Mouse (Mus musculus) mouse embryonic stem cell (cell line): ENCODE results near the gene Pex3.

Source experiments
- in situ Hi-C, 2 experiments: fragments of 300-500 bp; cut with MboI; formaldehyde crosslinking; loops; 1 replicate in 1 of 2; 3 replicates in 1 of 2; pipeline ENCODE4 v1.14.3; 2019 to 2020; ENCODE audit warnings: low sequenced_read_pairs in 2 of 2, low pct_unique_long_range_greater_than_20kb in 1 of 2, mixed read lengths in 1 of 2; ENCODE audit not compliant: unreplicated experiment in 1 of 2

The Pex3 gene

DNA sequence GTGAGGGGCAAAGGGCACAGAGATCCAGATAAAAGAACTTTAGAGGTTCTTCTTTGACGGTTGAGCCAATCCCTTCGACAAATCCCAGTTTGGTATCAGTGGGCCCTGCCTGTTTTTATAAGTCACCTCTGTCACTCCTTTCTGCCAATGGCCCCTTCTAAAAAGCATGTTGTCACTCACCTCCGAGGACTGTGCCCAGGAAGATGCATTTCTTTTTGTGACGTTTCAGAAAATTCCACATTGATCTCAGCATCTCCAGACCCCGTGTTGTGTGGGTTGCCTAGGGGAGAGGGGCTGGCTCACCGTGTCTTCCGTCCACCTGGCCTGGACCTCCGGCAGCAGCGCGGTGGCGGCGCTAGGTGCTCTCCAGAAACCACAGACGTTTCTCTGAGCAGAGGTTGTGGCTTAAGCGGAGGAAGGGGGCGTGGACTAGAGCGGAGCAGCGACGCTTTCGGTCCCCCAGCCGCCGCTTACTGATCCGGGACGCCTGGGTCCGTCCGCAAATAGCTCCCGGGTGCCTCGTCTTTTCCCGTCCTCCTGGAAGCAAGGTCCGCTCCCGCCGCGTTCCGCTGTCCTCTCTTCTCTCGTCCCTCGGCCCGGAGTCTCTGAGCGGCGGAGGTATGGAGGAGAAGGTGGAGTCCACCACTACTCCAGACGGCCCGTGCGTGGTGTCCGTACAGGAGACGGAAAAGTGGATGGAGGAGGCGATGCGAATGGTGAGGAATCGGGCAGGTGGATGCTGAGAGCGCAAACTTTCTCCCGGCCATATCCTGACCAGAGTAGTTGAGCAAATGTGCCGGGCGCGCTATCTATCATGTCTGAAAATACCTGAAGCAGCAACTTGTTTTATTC is at the start of gene Pex3, which contains the start of gene Adat2:
Gene Pex3 (minus strand): TSS at position 497 of the 852 bp plus-strand sequence.
Gene Adat2 (plus strand): TSS at position 249 of the 852 bp plus-strand sequence.
- in situ Hi-C loops = no loop called here

- in situ Hi-C loops = no loop called here
These were observed 48.0 kb upstream of the Pex3 start for GRCm38 (mm10) chr10:13600926-13601325.

- in situ Hi-C loops = no loop called here
These were observed 44.5 kb upstream of the Pex3 start for GRCm38 (mm10) chr10:13597491-13597890.

DNA sequence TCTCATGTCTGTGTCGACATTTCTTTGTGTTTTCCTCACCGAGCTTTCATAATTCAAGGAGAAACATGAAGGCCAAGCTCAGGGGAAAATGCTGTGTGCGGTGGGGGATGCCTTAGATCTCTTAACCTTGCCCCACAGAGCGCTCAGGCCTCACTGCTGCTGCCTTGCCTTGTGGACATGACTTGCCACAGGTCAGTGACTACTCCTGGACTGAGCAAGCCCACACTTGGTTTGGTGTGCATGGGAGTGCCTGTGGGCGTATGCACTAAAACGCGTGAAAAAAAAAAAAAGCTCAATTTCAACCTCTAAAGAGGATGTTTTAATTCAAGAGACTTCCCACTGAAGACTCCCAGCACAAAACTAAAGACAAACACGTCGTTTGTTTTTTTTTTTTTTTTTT is 43.9 kb upstream of the Pex3 start:
- in situ Hi-C loops = no loop called here

GRCm38 (mm10) chr10:13596073-13596472 is 43.1 kb upstream of the Pex3 start:
- in situ Hi-C loops = no loop called here

DNA sequence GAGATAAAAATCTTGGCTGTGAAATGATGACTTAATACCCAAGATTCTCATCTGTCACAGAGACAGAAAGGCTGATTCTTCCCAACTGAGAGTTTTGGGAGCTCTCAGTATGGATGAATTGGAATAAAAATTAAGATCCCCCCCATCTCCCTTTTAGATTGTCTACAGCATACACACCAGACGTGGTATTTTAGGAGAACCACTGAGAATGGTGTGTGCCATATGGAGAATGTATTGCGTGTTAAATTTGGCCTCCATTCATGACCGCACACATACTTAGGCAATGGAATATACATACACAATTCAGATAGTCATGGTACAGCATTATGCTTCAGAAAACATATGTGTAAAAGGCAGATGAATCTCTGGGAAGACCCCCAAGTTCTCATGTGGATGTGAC is 40.6 kb upstream of the Pex3 start:
- in situ Hi-C loops = no loop called here

DNA sequence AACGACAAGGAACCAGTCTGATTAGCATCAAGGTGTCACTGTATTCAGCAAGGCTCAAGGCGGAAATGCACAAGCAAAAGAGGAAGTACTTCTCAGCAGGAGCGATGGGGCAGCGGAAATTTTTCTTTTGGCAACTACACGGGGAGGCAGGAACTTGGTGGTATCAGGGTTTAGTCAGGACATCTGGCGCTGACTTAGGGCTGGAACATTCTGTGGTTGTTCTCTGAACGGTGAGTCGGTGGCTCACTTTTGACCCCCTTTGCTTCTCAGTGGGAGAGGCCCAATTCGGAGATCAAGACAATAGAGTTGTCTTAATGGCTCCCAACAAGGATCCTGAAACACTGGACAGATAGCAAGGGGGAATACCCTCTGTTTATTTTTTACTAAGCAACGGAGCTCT is 39.3 kb upstream of the Pex3 start:
- in situ Hi-C loops = no loop called here

GRCm38 (mm10) chr10:13587914-13588313 is 35.0 kb upstream of the Pex3 start:
- in situ Hi-C loops = no loop called here

- in situ Hi-C loops = no loop called here
These were observed 24.2 kb upstream of the Pex3 start for GRCm38 (mm10) chr10:13577123-13577522.

GRCm38 (mm10) chr10:13572410-13572809 is 19.5 kb upstream of the Pex3 start:
- in situ Hi-C loops = no loop called here

DNA sequence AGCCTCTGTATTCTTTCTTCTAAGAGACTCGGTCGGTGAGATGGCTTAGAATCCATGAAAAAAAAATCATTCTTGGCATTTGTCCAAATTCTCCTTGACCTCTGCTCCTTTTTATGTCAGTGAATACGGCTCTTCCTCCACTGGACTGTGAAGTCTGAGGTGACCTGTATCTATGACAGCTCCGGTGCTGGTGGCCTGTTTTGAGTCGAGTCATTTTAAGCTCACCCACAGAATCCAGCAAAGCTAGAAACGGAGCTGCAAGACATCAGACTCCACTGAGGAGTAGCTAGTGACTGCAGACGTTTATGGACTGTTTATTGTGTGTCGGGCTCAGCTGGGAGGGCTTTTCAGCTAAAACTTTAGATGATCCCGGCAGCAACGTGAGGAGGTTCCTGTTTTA is 19.1 kb upstream of the Pex3 start:
- in situ Hi-C loops = no loop called here

GRCm38 (mm10) chr10:13570697-13571538 is 18.0 kb upstream of the Pex3 start:
- in situ Hi-C loops = no loop called here

GRCm38 (mm10) chr10:13569818-13570217 is 16.9 kb upstream of the Pex3 start:
- in situ Hi-C loops = no loop called here

- in situ Hi-C loops = no loop called here
These were observed 13.5 kb upstream of the Pex3 start for GRCm38 (mm10) chr10:13566393-13566792.

DNA sequence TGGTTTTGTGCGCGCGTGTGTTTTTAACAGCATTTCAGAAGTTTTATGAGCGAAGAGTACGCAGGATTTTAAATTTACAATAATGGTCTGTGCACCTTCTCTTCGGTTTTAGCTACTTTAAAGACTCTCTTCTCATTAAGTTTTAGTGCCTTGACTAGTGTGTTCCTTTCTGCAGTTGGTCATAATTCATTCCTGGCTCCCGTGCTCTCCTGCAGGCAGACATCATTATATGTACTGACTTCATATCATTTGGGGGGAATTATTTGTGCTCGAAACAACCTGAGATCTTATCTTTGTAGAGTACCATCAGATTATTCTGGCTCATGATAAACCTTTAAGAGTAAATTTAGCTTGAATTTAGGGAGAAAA is 12.1 kb upstream of the Pex3 start:
- in situ Hi-C loops = no loop called here

- in situ Hi-C loops = no loop called here
These were observed 11.6 kb upstream of the Pex3 start for GRCm38 (mm10) chr10:13564364-13565079.

- in situ Hi-C loops = no loop called here
These were observed 7.2 kb upstream of the Pex3 start for GRCm38 (mm10) chr10:13560014-13560674.

- in situ Hi-C loops = no loop called here
These were observed 1.4 kb upstream of the Pex3 start for GRCm38 (mm10) chr10:13554316-13554715.
